Mouse (Mus musculus) midbrain, embryonic 11.5 days (tissue): ENCODE results near the gene D230025D16Rik. TPM values are rescaled to one million over a fixed set of nuclear protein-coding genes. Genes with fewer than 3 reads are reported as not detected.

Experiments used
- ATAC-seq: fragments of 200-750 bp; cut with Nextera tagmentation; 2 replicates; pipeline ENCODE4 v1.8.0; 2017; ENCODE audit warnings: moderate TSS enrichment, moderate library complexity; ENCODE audit not compliant: low FRiP score
- DNase-seq: peaks from one replicate; pipeline ENCODE4 v3.0.0; 2015; ENCODE audit warnings: low spot score; ENCODE audit errors: missing footprints
- H3K27ac ChIP-seq: fragments of 300-500 bp; sonication (generic); 2 replicates; pipeline ENCODE4 v1.5.1; 2014; ENCODE audit warnings: low read depth, low read length
- H3K27me3 ChIP-seq: fragments of 300-500 bp; sonication (generic); 2 replicates; pipeline ENCODE4 v1.6.1; 2014; ENCODE audit warnings: mild to moderate bottlenecking, low read length, moderate library complexity, mixed read lengths; ENCODE audit not compliant: control insufficient read depth, insufficient read depth
- H3K36me3 ChIP-seq: fragments of 300-500 bp; sonication (generic); 2 replicates; pipeline ENCODE4 v1.6.1; 2014; ENCODE audit warnings: mild to moderate bottlenecking, low read length, moderate library complexity, mixed read lengths; ENCODE audit not compliant: control insufficient read depth, insufficient read depth
- H3K4me1 ChIP-seq: fragments of 300-500 bp; sonication (generic); 2 replicates; pipeline ENCODE4 v1.6.1; 2014; ENCODE audit warnings: low read length; ENCODE audit not compliant: control insufficient read depth, insufficient read depth
- H3K4me2 ChIP-seq: fragments of 300-500 bp; sonication (generic); 2 replicates; pipeline ENCODE4 v1.6.1; 2014; ENCODE audit warnings: mild to moderate bottlenecking, moderate library complexity
- H3K4me3 ChIP-seq: fragments of 300-500 bp; sonication (generic); 2 replicates; pipeline ENCODE4 v1.5.1; 2014; ENCODE audit warnings: low read depth, low read length
- H3K9ac ChIP-seq: fragments of 300-500 bp; sonication (generic); 2 replicates; pipeline ENCODE4 v1.6.1; 2014; ENCODE audit warnings: low read length
- H3K9me3 ChIP-seq: fragments of 300-500 bp; sonication (generic); 2 replicates; pipeline ENCODE4 v1.6.1; 2016; ENCODE audit warnings: low read length; ENCODE audit not compliant: control insufficient read depth
- WGBS: fragments of 180-500 bp; shearing (Covaris S2); extraction: QIAGEN DNeasy Blood & Tissue Kit; methylation state at CpG from one replicate; pipeline ENCODE4 v1.1.7; 2014; 5-methylcytosine and 5-hydroxymethylcytosine counted together
- polyA plus RNA-seq: library from polyadenylated mRNA; unstranded; fragments of >200 nt; fragmentation: Nextera tagmentation; extraction: Ambion mirVana; gene quantifications from 2 replicates; pipeline ENCODE4 v1.2.1, GENCODE M21; 2014

D230025D16Rik gene
- polyA plus RNA-seq, 1 experiment from 2014 or later: 32.9 TPM

- Histone ChIP-seq H3K4me1 (peaks cover 18% of the 10 kb centered on the region), H3K9ac (no peak overlapping the region), H3K27ac (no peak overlapping the region), H3K4me3 (no peak overlapping the region), H3K27me3 (peaks cover 86% of the 10 kb centered on the region), H3K4me2 (no peak overlapping the region), H3K36me3 (no peaks in the 10 kb centered on the region), H3K9me3 (no peaks in the 10 kb centered on the region; the same call in 1 of the 2 replicates)
- ATAC-seq: no peak
- DNase-seq: peak; percentile 83
- WGBS: 38% methylated on average over 16 of the region's 16 CpGs
These were observed 38.4 kb downstream of the D230025D16Rik start for GRCm38 (mm10) chr8:105263244-105263912.

GRCm38 (mm10) chr8:105264024-105264982 lies 39.4 kb downstream of the D230025D16Rik start, which contains the start of the genes Tradd and Fbxl8:
Gene Tradd, minus strand, starts transcription at chr8:105264609.
Gene Fbxl8, plus strand, starts transcription at chr8:105264648.
- WGBS: 2% methylated on average over 54 of the region's 54 CpGs
- ATAC-seq (peak; percentile 51), DNase-seq (peak; percentile 94)
- Histone ChIP-seq H3K4me3 (peak within 1 kb of the TSS; percentile 60), H3K4me2 (peak within 1 kb of the TSS; percentile 74), H3K27ac (no peak within 1 kb of the TSS), H3K9ac (peak within 1 kb of the TSS; percentile 56), H3K27me3 (peaks cover 86% of the 10 kb centered on the region), H3K36me3 (no peaks in the 10 kb centered on the region), H3K4me1 (peaks cover 17% of the 10 kb centered on the region), H3K9me3 (no peaks in the 10 kb centered on the region; the same call in 1 of the 2 replicates)

DNA sequence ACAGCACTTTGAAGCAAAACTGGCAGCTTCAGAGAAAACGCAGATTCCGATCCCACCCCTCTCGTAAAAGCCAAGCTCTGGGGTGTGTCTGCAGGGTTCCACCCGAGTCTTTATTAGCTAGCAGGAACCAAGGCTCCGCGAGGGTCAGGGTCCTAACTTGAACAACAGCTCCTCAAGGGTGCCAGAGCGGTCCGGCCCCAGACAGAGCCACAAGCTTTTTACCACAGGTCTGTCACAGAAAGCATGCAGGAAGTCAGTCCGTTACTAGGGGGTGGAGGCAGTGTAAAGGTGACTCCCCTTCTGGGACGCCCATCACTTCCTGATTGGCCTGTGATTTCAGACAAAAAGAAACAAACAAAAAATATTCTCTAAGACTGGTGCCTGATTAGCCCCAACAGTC lies 40.2 kb downstream of the D230025D16Rik start:
- 12% methylated on average over 10 of the region's 10 CpGs for WGBS
- no peak overlapping the region; the same call in 1 of the 2 replicates for H3K9ac ChIP-seq
- no peaks in the 10 kb centered on the region for H3K36me3 ChIP-seq
- DNase-seq (peak; percentile 90), ATAC-seq (no peak)
- peak overlapping the region; percentile 60; the same call in 1 of the 2 replicates for H3K4me3 ChIP-seq
- H3K4me1 ChIP-seq: peaks cover 17% of the 10 kb centered on the region
- H3K4me2 ChIP-seq: peak overlapping the region; percentile 74
- H3K27me3 ChIP-seq: peaks cover 86% of the 10 kb centered on the region
- H3K27ac ChIP-seq: no peak overlapping the region
- H3K9me3 ChIP-seq: no peaks in the 10 kb centered on the region; the same call in 1 of the 2 replicates

GRCm38 (mm10) chr8:105266775-105267174 lies 41.8 kb downstream of the D230025D16Rik start:
- Histone ChIP-seq H3K4me1 (peaks cover 19% of the 10 kb centered on the region), H3K36me3 (no peaks in the 10 kb centered on the region), H3K4me2 (no peak overlapping the region), H3K9me3 (no peaks in the 10 kb centered on the region; the same call in 1 of the 2 replicates), H3K27me3 (peaks cover 89% of the 10 kb centered on the region), H3K9ac (no peak overlapping the region), H3K27ac (no peak overlapping the region), H3K4me3 (no peak overlapping the region)
- peak; percentile 84 for DNase-seq
- 6% methylated on average over 13 of the region's 13 CpGs for WGBS
- ATAC-seq: no peak

DNA sequence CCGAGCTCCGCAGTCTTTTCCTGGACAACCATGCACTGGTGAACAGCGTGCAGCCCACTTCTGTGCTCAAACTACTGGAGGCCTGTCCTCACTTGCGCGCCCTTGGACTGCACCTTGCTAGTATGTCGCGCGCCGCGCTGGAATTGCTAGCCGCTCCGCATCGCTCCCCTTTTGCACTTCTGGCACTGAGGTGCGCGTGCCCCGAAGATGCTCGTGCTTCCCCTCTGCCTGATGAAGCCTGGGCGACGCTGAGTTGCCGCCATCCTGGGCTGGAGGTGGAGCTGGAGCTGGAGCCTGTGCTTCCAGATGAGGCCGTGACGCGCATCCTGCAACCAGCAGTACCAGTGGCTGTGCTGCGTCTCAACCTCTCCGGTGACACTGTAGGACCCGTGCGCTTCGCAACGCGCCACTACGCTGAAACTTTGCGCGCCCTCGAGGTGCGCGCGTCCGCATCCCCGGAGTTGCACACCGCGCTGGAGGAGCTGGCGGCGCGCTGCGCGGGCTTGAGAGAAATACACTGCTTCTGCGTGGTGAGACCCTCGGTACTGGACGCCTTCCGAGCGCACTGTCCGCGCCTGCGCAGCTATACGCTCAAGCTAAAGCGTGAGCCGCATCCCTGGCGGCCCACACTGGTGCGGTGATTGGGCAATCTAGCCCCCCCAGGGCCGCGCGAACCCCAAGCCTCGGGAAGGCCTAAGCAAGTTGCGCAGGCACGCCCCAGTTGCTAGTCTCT lies 43.6 kb downstream of the D230025D16Rik start:
- Histone ChIP-seq H3K4me1 (peaks cover 19% of the 10 kb centered on the region), H3K27ac (no peak overlapping the region), H3K36me3 (no peaks in the 10 kb centered on the region), H3K4me2 (peak overlapping the region; percentile 68), H3K9me3 (no peaks in the 10 kb centered on the region; the same call in 1 of the 2 replicates), H3K4me3 (peak overlapping the region; percentile 37), H3K27me3 (peaks cover 98% of the 10 kb centered on the region), H3K9ac (peak overlapping the region; percentile 33; the same call in 1 of the 2 replicates)
- peak; percentile 97 for DNase-seq
- under 1% methylated on average over 65 of the region's 65 CpGs for WGBS
- ATAC-seq: peak; percentile 68

DNA sequence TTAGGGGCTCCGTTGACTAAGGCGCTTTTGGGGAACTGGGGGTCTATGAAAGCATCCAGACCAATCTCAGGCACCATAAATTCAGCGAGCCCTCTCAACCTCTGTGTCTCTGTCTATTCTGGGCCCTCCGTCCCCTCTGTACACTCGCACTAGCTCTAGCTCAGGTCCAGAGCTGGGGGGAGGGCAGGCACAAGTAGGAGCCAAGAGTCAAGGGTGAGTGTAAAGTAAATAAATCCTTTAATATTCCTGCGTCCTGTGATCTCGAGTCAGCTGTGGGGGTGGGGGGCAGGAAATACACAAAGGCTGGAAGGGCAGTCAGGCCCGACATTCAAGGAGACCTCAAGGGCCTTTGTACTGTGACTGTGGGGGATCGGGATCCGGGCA lies 44.1 kb downstream of the D230025D16Rik start:
- Histone ChIP-seq H3K9ac (peak overlapping the region; percentile 33; the same call in 1 of the 2 replicates), H3K4me2 (peak overlapping the region; percentile 68), H3K4me3 (peak overlapping the region; percentile 37), H3K36me3 (no peaks in the 10 kb centered on the region), H3K27me3 (peaks cover 99% of the 10 kb centered on the region), H3K9me3 (no peaks in the 10 kb centered on the region; the same call in 1 of the 2 replicates), H3K4me1 (peaks cover 19% of the 10 kb centered on the region), H3K27ac (no peak overlapping the region)
- peak; percentile 92 for DNase-seq
- peak; percentile 20 for ATAC-seq
- 1% methylated on average over 10 of the region's 10 CpGs for WGBS

DNA sequence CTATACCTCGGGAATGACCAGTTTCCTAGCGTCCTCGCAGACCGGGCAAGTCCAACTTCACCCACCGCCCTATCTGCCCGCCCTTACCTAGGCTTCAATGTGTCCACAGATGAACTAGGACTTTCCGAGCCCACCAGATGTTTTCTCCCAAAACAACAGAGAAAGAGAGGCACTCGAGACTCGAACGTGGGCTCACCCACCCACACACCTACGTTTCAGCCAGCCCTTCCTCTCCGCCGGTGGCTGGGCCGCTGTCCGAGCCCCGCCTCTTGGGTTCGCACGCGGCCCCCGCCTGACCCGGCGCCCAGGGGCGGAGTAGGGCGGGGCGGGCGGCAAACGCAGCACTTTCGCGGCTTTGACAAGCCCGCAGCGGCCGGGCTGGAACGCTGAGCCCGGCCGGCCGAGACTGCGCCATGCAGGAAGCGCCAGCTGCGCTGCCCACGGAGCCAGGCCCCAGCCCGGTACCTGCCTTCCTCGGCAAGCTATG lies 44.6 kb downstream of the D230025D16Rik start, which contains the start of gene Hsf4:
Gene Hsf4 (plus strand): TSS at position 341 of the 487 bp plus-strand sequence.
- peak within 1 kb of the TSS; percentile 68 for H3K4me2 ChIP-seq
- H3K9me3 ChIP-seq: no peaks in the 10 kb centered on the region; the same call in 1 of the 2 replicates
- peak within 1 kb of the TSS; percentile 37 for H3K4me3 ChIP-seq
- WGBS: 0% methylated on average over 41 of the region's 42 CpGs
- DNase-seq (peak; percentile 93), ATAC-seq (no peak)
- peaks cover 99% of the 10 kb centered on the region for H3K27me3 ChIP-seq
- peaks cover 19% of the 10 kb centered on the region for H3K4me1 ChIP-seq
- peak within 1 kb of the TSS; percentile 45 for H3K9ac ChIP-seq
- H3K36me3 ChIP-seq: no peaks in the 10 kb centered on the region
- H3K27ac ChIP-seq: no peak within 1 kb of the TSS
